Mouse (Mus musculus) liver, embryonic 14.5 days (tissue): Measurements from ENCODE around the gene Tcaim. TPM values are rescaled to one million over a fixed set of nuclear protein-coding genes. Genes with fewer than 3 reads are reported as not detected.

ENCODE experiments used
- ATAC-seq: fragments of 200-750 bp; cut with Nextera tagmentation; 2 replicates; pipeline ENCODE4 v1.8.0; 2017; ENCODE audit warnings: moderate number of reproducible peaks, mild to moderate bottlenecking, moderate library complexity; ENCODE audit not compliant: insufficient read depth
- DNase-seq, 3 experiments: peaks; one replicate each; pipeline ENCODE4 v3.0.0-alpha.2; 2012 to 2013; ENCODE audit warnings: low read depth in 3 of 3, low spot score in 3 of 3
- H3K27ac ChIP-seq: fragments of 300-500 bp; sonication (generic); 2 replicates; pipeline ENCODE4 v1.5.1; 2014; ENCODE audit warnings: moderate library complexity, mild to moderate bottlenecking, control low read depth, inconsistent platforms
- H3K27me3 ChIP-seq: fragments of 300-500 bp; sonication (generic); 2 replicates; pipeline ENCODE4 v1.6.1; 2014; ENCODE audit warnings: mild to moderate bottlenecking, low read length, moderate library complexity; ENCODE audit not compliant: control insufficient read depth, insufficient read depth
- H3K36me3 ChIP-seq: fragments of 300-500 bp; sonication (generic); replicated peaks from 2 replicates; pipeline ENCODE4 v1.6.1; 2014; ENCODE audit warnings: low read depth; ENCODE audit not compliant: control insufficient read depth, insufficient read depth
- H3K4me1 ChIP-seq, 2 experiments: fragments of 200-500 bp in 1 of 2; fragments of 300-500 bp in 1 of 2; sonication (generic) in 1 of 2; replicated peaks; 2 replicates each; pipeline ENCODE4 v1.6.1; 2012 to 2014; ENCODE audit warnings: antibody characterized with exemption in 1 of 2, inconsistent platforms in 1 of 2, low read length in 1 of 2; ENCODE audit not compliant: control insufficient read depth in 2 of 2, insufficient read depth in 2 of 2
- H3K4me2 ChIP-seq: fragments of 300-500 bp; sonication (generic); 2 replicates; pipeline ENCODE4 v1.6.1; 2014; ENCODE audit warnings: low read depth, mild to moderate bottlenecking, control low read depth, moderate library complexity
- H3K4me3 ChIP-seq, 2 experiments: fragments of 200-500 bp in 1 of 2; fragments of 300-500 bp in 1 of 2; sonication (generic) in 1 of 2; 2 replicates each; pipeline ENCODE4 v1.5.1; 2012 to 2014; ENCODE audit warnings: low read depth in 2 of 2, low read length in 2 of 2, mild to moderate bottlenecking in 2 of 2, control low read depth in 1 of 2, inconsistent platforms in 1 of 2, moderate library complexity in 1 of 2; ENCODE audit not compliant: insufficient read depth in 1 of 2
- H3K9ac ChIP-seq: fragments of 300-500 bp; sonication (generic); replicated peaks from 2 replicates; pipeline ENCODE4 v1.6.1; 2014; ENCODE audit warnings: mild to moderate bottlenecking, control low read depth, moderate library complexity
- H3K9me3 ChIP-seq: fragments of 300-500 bp; sonication (generic); 2 replicates; pipeline ENCODE4 v1.6.1; 2016; ENCODE audit warnings: low read length, mixed read lengths; ENCODE audit not compliant: control insufficient read depth
- CTCF ChIP-seq: IDR thresholded peaks from 2 replicates; pipeline ENCODE4 v1.5.1; 2016; ENCODE audit warnings: antibody characterized with exemption, low read depth, control low read depth
- EP300 ChIP-seq: IDR thresholded peaks from 2 replicates; pipeline ENCODE4 v1.6.1; 2016; ENCODE audit warnings: antibody characterized with exemption, low read depth
- WGBS: fragments of 180-500 bp; shearing (Covaris S2); extraction: QIAGEN DNeasy Blood & Tissue Kit; methylation state at CpG from one replicate; pipeline ENCODE4 v1.1.7; 2014; ENCODE audit not compliant: insufficient replicate concordance; 5-methylcytosine and 5-hydroxymethylcytosine counted together
- polyA plus RNA-seq, 2 experiments: library from polyadenylated mRNA; depleted of rRNA in 1 of 2; stranded (reverse) in 1 of 2; unstranded in 1 of 2; fragments of >200 nt; fragmentation: Nextera tagmentation in 1 of 2; extraction: Ambion mirVana in 1 of 2; gene quantifications; 2 replicates each; pipeline versions ENCODE4 v1.2.1 to v1.2.3; 2012 to 2014

The Tcaim gene
- polyA plus RNA-seq (2012; rRNA removed) (1.4 TPM in 2 replicates), polyA plus RNA-seq (2014; fragmentation: Nextera tagmentation; extraction: Ambion mirVana) (2.0 and 2.1 TPM in 2 replicates)

- TF ChIP-seq CTCF (no peak), EP300 (no peak)
- Histone ChIP-seq H3K9me3 (no peaks in the 10 kb centered on the region), H3K27ac (peak within 1 kb of the TSS; percentile 0), H3K27me3 (no peaks in the 10 kb centered on the region), H3K36me3 (no peaks in the 10 kb centered on the region), H3K9ac (peak within 1 kb of the TSS; percentile 74), H3K4me2 (peak within 1 kb of the TSS; percentile 67), H3K4me3 (peak within 1 kb of the TSS; percentile 66 to 68), H3K4me1 (peaks cover 3 to 13% of the 10 kb centered on the region in 2 experiments)
- peak; percentile 93 for ATAC-seq
- DNase-seq: peak; percentile 73 to 74 (median 73)
- WGBS: 6% methylated on average over 42 of the region's 42 CpGs
Observed at GRCm38 (mm10) chr9:122805053-122805844, at the start of gene Tcaim. Gene Tcaim (plus strand): TSS chr9:122805539.

DNA sequence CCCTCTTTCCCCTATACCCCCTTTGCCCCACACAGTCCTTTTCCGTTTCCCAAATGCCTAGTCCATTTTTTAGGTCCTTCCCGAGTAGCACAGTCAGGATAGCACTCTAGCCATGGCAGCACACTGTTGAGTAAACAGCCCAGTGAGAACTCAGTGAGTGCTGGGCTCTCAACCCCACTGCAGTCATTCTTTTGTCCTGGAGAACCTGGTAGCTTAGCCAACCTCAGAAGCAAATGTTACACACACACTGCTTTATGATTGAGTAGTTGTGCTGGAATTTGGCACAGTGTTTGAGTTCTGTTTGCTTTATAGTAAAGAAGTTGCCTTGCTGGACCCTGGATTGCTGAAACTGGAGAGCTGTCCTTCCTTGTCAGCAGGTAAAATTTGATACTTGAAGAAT, 47.7 kb upstream of the Tcaim start:
- no peak for ATAC-seq
- 34% methylated on average over 2 of the region's 2 CpGs for WGBS
- H3K9me3 ChIP-seq: no peaks in the 10 kb centered on the region

DNA sequence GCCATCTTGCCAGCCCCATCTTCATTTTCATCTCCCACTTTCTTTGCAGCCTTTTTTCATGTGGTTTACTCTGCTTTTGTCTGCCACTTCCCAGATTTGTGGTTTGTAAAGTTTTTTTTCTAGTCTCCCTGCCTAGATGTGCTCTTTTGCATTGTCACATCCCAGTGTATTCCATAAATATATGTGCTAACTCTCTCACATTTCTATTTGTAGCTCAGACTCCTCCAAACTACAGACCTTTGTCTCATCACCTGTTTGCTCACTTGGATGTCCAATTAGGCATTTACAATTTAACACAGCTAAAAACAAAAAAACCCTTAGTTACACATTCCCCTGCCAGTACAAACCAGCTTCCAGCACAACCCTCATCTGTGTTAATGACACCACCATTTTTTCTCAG, 45.2 kb upstream of the Tcaim start:
- no peak for DNase-seq
- no peak for ATAC-seq

More for the DNA sequence above, 47.7 kb upstream of the Tcaim start:
- Histone ChIP-seq H3K4me2 (no peak overlapping the region), H3K4me3 (no peak overlapping the region), H3K27me3 (no peaks in the 10 kb centered on the region), H3K9ac (no peak overlapping the region), H3K36me3 (no peaks in the 10 kb centered on the region), H3K4me1 (no peaks in the 10 kb centered on the region), H3K27ac (no peak overlapping the region)
- DNase-seq: no peak
- TF ChIP-seq CTCF (no peak), EP300 (no peak)

GRCm38 (mm10) chr9:122785231-122785630, 20.1 kb upstream of the Tcaim start:
- TF ChIP-seq EP300: no peak
- TF ChIP-seq CTCF: no peak
- DNase-seq (no peak), ATAC-seq (no peak)
- Histone ChIP-seq H3K36me3 (no peaks in the 10 kb centered on the region), H3K9ac (no peak overlapping the region), H3K9me3 (no peaks in the 10 kb centered on the region), H3K4me2 (no peak overlapping the region), H3K27me3 (no peaks in the 10 kb centered on the region), H3K4me1 (peaks cover 0 to 2% of the 10 kb centered on the region in 2 experiments; a peak in 2 of 4 replicates), H3K27ac (no peak overlapping the region), H3K4me3 (no peak overlapping the region)
- 55% methylated on average over 5 of the region's 5 CpGs for WGBS

More for the DNA sequence above, 45.2 kb upstream of the Tcaim start:
- Histone ChIP-seq H3K4me1 (no peaks in the 10 kb centered on the region), H3K36me3 (no peaks in the 10 kb centered on the region), H3K4me3 (no peak overlapping the region), H3K9ac (no peak overlapping the region), H3K9me3 (no peaks in the 10 kb centered on the region), H3K27me3 (no peaks in the 10 kb centered on the region), H3K4me2 (no peak overlapping the region), H3K27ac (no peak overlapping the region)
- TF ChIP-seq EP300 (no peak), CTCF (no peak)

DNA sequence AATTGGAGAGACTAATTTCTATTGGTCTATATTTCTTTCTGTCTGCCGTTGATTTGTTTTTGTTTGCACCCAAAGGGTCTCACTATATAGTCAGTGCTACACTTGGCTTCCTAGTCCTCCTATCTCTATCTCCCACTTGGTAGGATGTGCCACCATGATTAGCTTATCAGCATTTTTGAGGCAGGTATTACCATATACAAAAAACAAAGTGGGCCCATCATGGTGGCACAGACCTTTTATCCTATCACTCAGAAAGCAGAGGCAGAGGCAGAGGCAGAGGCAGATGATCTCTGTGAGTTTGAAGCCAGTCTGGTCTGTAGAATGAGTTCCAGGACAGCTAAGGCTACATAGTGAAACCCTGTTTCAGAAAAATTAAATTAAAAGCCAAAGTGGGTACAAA, 18.8 kb upstream of the Tcaim start:
- no peaks in the 10 kb centered on the region for H3K36me3 ChIP-seq
- peaks cover 0 to 2% of the 10 kb centered on the region in 2 experiments; a peak in 2 of 4 replicates for H3K4me1 ChIP-seq
- TF ChIP-seq CTCF (no peak), EP300 (peak; percentile 32; the same call in 1 of the 2 replicates)
- no peaks in the 10 kb centered on the region for H3K27me3 ChIP-seq
- H3K4me3 ChIP-seq: no peak overlapping the region
- no peak overlapping the region for H3K27ac ChIP-seq
- no peak overlapping the region for H3K4me2 ChIP-seq
- H3K9ac ChIP-seq: no peak overlapping the region
- peak; percentile 52; the same call in 1 of the 2 replicates for ATAC-seq
- H3K9me3 ChIP-seq: no peaks in the 10 kb centered on the region
- 43% methylated on average over 1 of the region's 1 CpGs for WGBS
- no peak for DNase-seq
